Mouse (Mus musculus) intestine, embryonic 16.5 days (tissue): Measurements from ENCODE around the gene Mpc1. TPM values are rescaled to one million over a fixed set of nuclear protein-coding genes. Genes with fewer than 3 reads are reported as not detected.

Experiments used
- ATAC-seq: fragments of 200-750 bp; cut with Nextera tagmentation; 2 replicates; pipeline ENCODE4 v1.8.0; 2017; ENCODE audit warnings: moderate TSS enrichment, moderate library complexity
- H3K27ac ChIP-seq: fragments of 300-500 bp; sonication (generic); 2 replicates; pipeline ENCODE4 v1.5.1; 2014; ENCODE audit warnings: mild to moderate bottlenecking, low read length
- H3K27me3 ChIP-seq: fragments of 300-500 bp; sonication (generic); replicated peaks from 2 replicates; pipeline ENCODE4 v1.6.1; 2014; ENCODE audit warnings: low read length, control low read depth, mixed read lengths; ENCODE audit not compliant: control insufficient read depth, insufficient read depth
- H3K36me3 ChIP-seq: fragments of 300-500 bp; sonication (generic); 2 replicates; pipeline ENCODE4 v1.6.1; 2014; ENCODE audit warnings: low read length, control low read depth; ENCODE audit not compliant: control insufficient read depth, insufficient read depth
- H3K4me1 ChIP-seq: fragments of 300-500 bp; sonication (generic); 2 replicates; pipeline ENCODE4 v1.6.1; 2014; ENCODE audit warnings: low read length, control low read depth, mixed read lengths; ENCODE audit not compliant: control insufficient read depth, insufficient read depth
- H3K4me2 ChIP-seq: fragments of 300-500 bp; sonication (generic); 2 replicates; pipeline ENCODE4 v1.6.1; 2014; ENCODE audit warnings: low read depth, low read length, control low read depth
- H3K4me3 ChIP-seq: fragments of 300-500 bp; sonication (generic); 2 replicates; pipeline ENCODE4 v1.5.1; 2014; ENCODE audit warnings: mild to moderate bottlenecking, low read length
- H3K9ac ChIP-seq: fragments of 300-500 bp; sonication (generic); 2 replicates; pipeline ENCODE4 v1.6.1; 2014; ENCODE audit warnings: low read depth, low read length
- H3K9me3 ChIP-seq: fragments of 300-500 bp; sonication (generic); 2 replicates; pipeline ENCODE4 v1.6.1; 2016; ENCODE audit warnings: low read length, control low read depth; ENCODE audit not compliant: control insufficient read depth
- WGBS: fragments of 180-500 bp; shearing (Covaris S2); extraction: QIAGEN DNeasy Blood & Tissue Kit; methylation state at CpG from one replicate; pipeline ENCODE4 v1.1.7; 2014; 5-methylcytosine and 5-hydroxymethylcytosine counted together
- polyA plus RNA-seq: library from polyadenylated mRNA; unstranded; fragments of >200 nt; fragmentation: Nextera tagmentation; extraction: Ambion mirVana; gene quantifications from 2 replicates; pipeline ENCODE4 v1.2.1, GENCODE M21; 2015

Gene Mpc1
- polyA plus RNA-seq, 1 experiment from 2014 or later = 223 TPM

- no peaks in the 10 kb centered on the region for H3K9me3 ChIP-seq
- no peaks in the 10 kb centered on the region for H3K27me3 ChIP-seq
- H3K36me3 ChIP-seq = no peaks in the 10 kb centered on the region; the same call in 1 of the 2 replicates
- H3K9ac ChIP-seq = no peak overlapping the region
- H3K4me3 ChIP-seq = no peak overlapping the region
- no peak overlapping the region for H3K27ac ChIP-seq
- no peaks in the 10 kb centered on the region for H3K4me1 ChIP-seq
- no peak for ATAC-seq
- H3K4me2 ChIP-seq = no peak overlapping the region
These were observed 8.0 kb downstream of the Mpc1 start for GRCm38 (mm10) chr17:8290736-8291135.

- Histone ChIP-seq H3K27ac (no peak overlapping the region), H3K4me3 (no peak overlapping the region), H3K27me3 (no peaks in the 10 kb centered on the region), H3K9ac (no peak overlapping the region), H3K9me3 (no peaks in the 10 kb centered on the region), H3K4me2 (no peak overlapping the region), H3K4me1 (no peaks in the 10 kb centered on the region), H3K36me3 (no peaks in the 10 kb centered on the region)
- ATAC-seq = no peak
These were observed 13.1 kb downstream of the Mpc1 start for GRCm38 (mm10) chr17:8295825-8296224.

DNA sequence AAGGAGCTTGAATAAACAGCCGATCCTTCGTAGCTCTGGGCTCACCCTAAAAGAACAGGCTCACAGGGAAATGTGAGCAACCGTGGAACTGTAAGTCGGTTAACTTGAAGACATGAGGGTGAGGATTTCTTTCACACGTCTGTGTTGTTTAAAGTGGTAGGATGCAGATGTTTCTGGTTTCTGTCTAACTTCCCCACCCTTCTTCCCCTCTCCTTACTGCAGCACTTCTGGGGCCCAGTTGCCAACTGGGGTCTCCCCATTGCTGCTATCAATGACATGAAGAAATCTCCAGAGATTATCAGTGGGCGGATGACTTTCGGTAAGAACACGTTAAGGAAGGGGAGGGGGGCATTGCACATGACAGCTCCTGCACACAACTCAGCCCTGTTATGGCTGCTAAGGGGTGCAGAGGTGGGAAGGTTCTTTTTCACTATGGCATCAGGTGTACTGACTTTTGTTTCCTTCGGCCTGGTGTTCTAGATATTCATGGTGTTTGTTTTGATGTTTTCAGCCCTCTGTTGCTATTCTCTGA lies 13.7 kb downstream of the Mpc1 start:
- Histone ChIP-seq H3K27me3 (no peaks in the 10 kb centered on the region), H3K4me3 (no peak overlapping the region), H3K9ac (no peak overlapping the region), H3K27ac (no peak overlapping the region), H3K4me2 (no peak overlapping the region), H3K36me3 (no peaks in the 10 kb centered on the region), H3K4me1 (no peaks in the 10 kb centered on the region), H3K9me3 (no peaks in the 10 kb centered on the region)
- 85% methylated on average over 9 of the region's 9 CpGs for WGBS
- ATAC-seq = no peak

- Histone ChIP-seq H3K4me2 (no peak overlapping the region), H3K4me1 (no peaks in the 10 kb centered on the region), H3K4me3 (no peak overlapping the region), H3K27ac (no peak overlapping the region), H3K9ac (no peak overlapping the region), H3K27me3 (no peaks in the 10 kb centered on the region), H3K9me3 (no peaks in the 10 kb centered on the region), H3K36me3 (no peaks in the 10 kb centered on the region)
- 82% methylated on average over 5 of the region's 5 CpGs for WGBS
- ATAC-seq = no peak
These were observed 15.0 kb downstream of the Mpc1 start for GRCm38 (mm10) chr17:8297746-8298145.

DNA sequence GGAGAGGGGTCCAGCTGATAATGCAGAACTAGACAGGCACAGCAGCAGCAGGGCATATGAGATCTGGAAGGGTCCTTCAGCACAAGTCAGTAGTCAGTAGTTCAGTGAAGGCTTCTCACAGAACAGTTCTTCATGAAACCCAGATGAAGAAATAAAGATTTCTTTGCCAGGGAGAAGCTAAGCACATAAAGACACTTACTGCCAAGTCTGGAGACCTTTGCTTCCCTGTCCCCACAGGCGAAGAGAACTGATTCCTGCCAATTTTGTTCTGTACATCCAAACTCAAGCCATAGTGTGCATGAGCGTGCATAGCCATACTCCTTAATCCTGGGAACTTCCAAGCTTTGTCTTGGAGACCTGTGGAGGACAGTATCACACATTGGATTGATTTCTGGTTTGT lies 15.6 kb downstream of the Mpc1 start:
- H3K4me1 ChIP-seq = no peaks in the 10 kb centered on the region
- no peak overlapping the region for H3K27ac ChIP-seq
- ATAC-seq = no peak
- H3K36me3 ChIP-seq = no peaks in the 10 kb centered on the region
- H3K4me3 ChIP-seq = no peak overlapping the region
- no peak overlapping the region for H3K4me2 ChIP-seq
- 93% methylated on average over 2 of the region's 2 CpGs for WGBS
- no peaks in the 10 kb centered on the region for H3K9me3 ChIP-seq
- no peaks in the 10 kb centered on the region for H3K27me3 ChIP-seq
- H3K9ac ChIP-seq = no peak overlapping the region

- Histone ChIP-seq H3K4me2 (no peak overlapping the region), H3K9me3 (no peaks in the 10 kb centered on the region), H3K9ac (no peak overlapping the region), H3K27ac (no peak overlapping the region), H3K4me1 (no peaks in the 10 kb centered on the region), H3K36me3 (no peaks in the 10 kb centered on the region), H3K4me3 (no peak overlapping the region), H3K27me3 (no peaks in the 10 kb centered on the region)
- ATAC-seq = no peak
These were observed 16.8 kb downstream of the Mpc1 start for GRCm38 (mm10) chr17:8299524-8299923.

GRCm38 (mm10) chr17:8301515-8301914 lies 18.8 kb downstream of the Mpc1 start:
- H3K4me1 ChIP-seq = no peaks in the 10 kb centered on the region
- H3K27ac ChIP-seq = no peak overlapping the region
- 82% methylated on average over 4 of the region's 4 CpGs for WGBS
- no peak overlapping the region for H3K4me3 ChIP-seq
- no peak for ATAC-seq
- H3K36me3 ChIP-seq = no peaks in the 10 kb centered on the region
- H3K9ac ChIP-seq = no peak overlapping the region
- no peaks in the 10 kb centered on the region for H3K9me3 ChIP-seq
- no peaks in the 10 kb centered on the region for H3K27me3 ChIP-seq
- no peak overlapping the region for H3K4me2 ChIP-seq

DNA sequence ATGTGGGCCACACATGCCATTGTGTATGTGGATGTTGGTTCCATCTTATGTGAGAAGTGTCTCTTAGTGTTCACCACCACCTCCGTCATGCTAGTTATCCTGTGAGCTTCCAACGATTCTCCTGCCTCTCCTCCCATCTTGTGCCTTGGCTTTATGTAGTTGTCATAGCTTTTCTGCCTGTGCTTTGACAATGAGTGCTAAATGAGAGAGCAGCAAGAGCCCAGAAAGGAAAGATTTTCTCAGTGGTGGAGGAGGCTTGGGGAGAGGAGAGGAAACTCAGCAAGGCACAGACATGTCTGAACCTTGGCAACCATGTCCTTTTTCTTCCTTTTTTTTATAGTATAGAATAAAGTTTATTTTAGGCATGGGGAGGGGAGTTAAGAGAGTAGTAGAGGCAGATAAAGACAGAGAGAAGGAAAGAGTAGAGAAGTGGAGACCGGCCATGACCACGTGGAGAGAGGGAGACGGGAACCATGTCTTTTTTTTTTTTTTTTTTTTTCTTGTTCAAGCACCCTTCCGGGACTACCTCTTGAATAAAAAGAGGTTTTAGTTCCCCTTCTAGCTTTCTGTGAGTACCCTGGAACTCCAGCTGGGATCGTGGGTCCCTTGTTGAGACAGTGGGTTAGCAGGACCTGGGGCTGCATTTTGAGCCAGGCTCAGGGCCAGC lies 20.2 kb downstream of the Mpc1 start:
- no peaks in the 10 kb centered on the region for H3K4me1 ChIP-seq
- H3K4me3 ChIP-seq = no peak overlapping the region
- no peak overlapping the region for H3K9ac ChIP-seq
- H3K27me3 ChIP-seq = no peaks in the 10 kb centered on the region
- WGBS = 73% methylated on average over 7 of the region's 7 CpGs
- no peak overlapping the region for H3K4me2 ChIP-seq
- no peaks in the 10 kb centered on the region for H3K9me3 ChIP-seq
- no peak overlapping the region for H3K27ac ChIP-seq
- no peaks in the 10 kb centered on the region for H3K36me3 ChIP-seq
- no peak for ATAC-seq

- H3K36me3 ChIP-seq = no peaks in the 10 kb centered on the region
- no peak overlapping the region for H3K27ac ChIP-seq
- WGBS = 31% methylated on average over 5 of the region's 5 CpGs
- no peak overlapping the region for H3K9ac ChIP-seq
- ATAC-seq = no peak
- H3K4me2 ChIP-seq = no peak overlapping the region
- no peak overlapping the region for H3K4me3 ChIP-seq
- H3K27me3 ChIP-seq = no peaks in the 10 kb centered on the region
- no peaks in the 10 kb centered on the region for H3K9me3 ChIP-seq
- H3K4me1 ChIP-seq = no peaks in the 10 kb centered on the region
These were observed 21.0 kb downstream of the Mpc1 start for GRCm38 (mm10) chr17:8303671-8304070.

GRCm38 (mm10) chr17:8305801-8306200 lies 23.1 kb downstream of the Mpc1 start:
- ATAC-seq = no peak
- Histone ChIP-seq H3K4me1 (no peaks in the 10 kb centered on the region), H3K36me3 (no peaks in the 10 kb centered on the region), H3K4me2 (no peak overlapping the region), H3K27ac (no peak overlapping the region), H3K4me3 (no peak overlapping the region), H3K9ac (no peak overlapping the region), H3K27me3 (no peaks in the 10 kb centered on the region), H3K9me3 (no peaks in the 10 kb centered on the region)
- 36% methylated on average over 3 of the region's 3 CpGs for WGBS
